Mouse (Mus musculus) heart, embryonic 16.5 days (tissue): ENCODE data around the gene Map2k3. TPM values are rescaled to one million over a fixed set of nuclear protein-coding genes. Genes with fewer than 3 reads are reported as not detected.
A peak's percentile ranks its signal among the peaks of the same experiment; 100 is the strongest.

ENCODE experiments used
- ATAC-seq: fragments of 200-750 bp; cut with Nextera tagmentation; replicated peaks from 2 replicates; pipeline ENCODE4 v1.8.0; 2017; ENCODE audit warnings: moderate number of reproducible peaks; ENCODE audit not compliant: insufficient read depth, low FRiP score; ENCODE audit errors: extremely low read depth
- H3K27ac ChIP-seq: fragments of 300-500 bp; sonication (generic); 2 replicates; pipeline ENCODE4 v1.5.1; 2014; ENCODE audit warnings: mild to moderate bottlenecking, low read length, control low read depth, moderate library complexity
- H3K27me3 ChIP-seq: fragments of 300-500 bp; sonication (generic); 2 replicates; pipeline ENCODE4 v1.6.1; 2014; ENCODE audit warnings: low read length, mixed read lengths; ENCODE audit not compliant: control insufficient read depth, insufficient read depth
- H3K36me3 ChIP-seq: fragments of 300-500 bp; sonication (generic); 2 replicates; pipeline ENCODE4 v1.6.1; 2014; ENCODE audit not compliant: control insufficient read depth, insufficient read depth
- H3K4me1 ChIP-seq: fragments of 300-500 bp; sonication (generic); 2 replicates; pipeline ENCODE4 v1.6.1; 2014; ENCODE audit warnings: low read length, mixed read lengths; ENCODE audit not compliant: control insufficient read depth, insufficient read depth
- H3K4me2 ChIP-seq: fragments of 300-500 bp; sonication (generic); 2 replicates; pipeline ENCODE4 v1.6.1; 2014; ENCODE audit warnings: low read depth, mild to moderate bottlenecking, control low read depth, low read length
- H3K4me3 ChIP-seq: fragments of 300-500 bp; sonication (generic); 2 replicates; pipeline ENCODE4 v1.5.1; 2014; ENCODE audit warnings: mild to moderate bottlenecking, control low read depth, low read length
- H3K9ac ChIP-seq: fragments of 300-500 bp; sonication (generic); 2 replicates; pipeline ENCODE4 v1.6.1; 2014; ENCODE audit warnings: low read length, control low read depth
- H3K9me3 ChIP-seq: fragments of 300-500 bp; sonication (generic); replicated peaks from 2 replicates; pipeline ENCODE4 v1.6.1; 2016; ENCODE audit warnings: low read length; ENCODE audit not compliant: control insufficient read depth
- WGBS: fragments of 180-500 bp; shearing (Covaris S2); extraction: QIAGEN DNeasy Blood & Tissue Kit; methylation state at CpG from one replicate; pipeline ENCODE4 v1.1.7; 2014; 5-methylcytosine and 5-hydroxymethylcytosine counted together
- polyA plus RNA-seq: library from polyadenylated mRNA; unstranded; fragments of >200 nt; fragmentation: Nextera tagmentation; extraction: Ambion mirVana; gene quantifications from 2 replicates; pipeline ENCODE4 v1.2.1, GENCODE M21; 2015

Gene Map2k3
- polyA plus RNA-seq, 1 experiment from 2014 or later = 67.7 TPM

DNA sequence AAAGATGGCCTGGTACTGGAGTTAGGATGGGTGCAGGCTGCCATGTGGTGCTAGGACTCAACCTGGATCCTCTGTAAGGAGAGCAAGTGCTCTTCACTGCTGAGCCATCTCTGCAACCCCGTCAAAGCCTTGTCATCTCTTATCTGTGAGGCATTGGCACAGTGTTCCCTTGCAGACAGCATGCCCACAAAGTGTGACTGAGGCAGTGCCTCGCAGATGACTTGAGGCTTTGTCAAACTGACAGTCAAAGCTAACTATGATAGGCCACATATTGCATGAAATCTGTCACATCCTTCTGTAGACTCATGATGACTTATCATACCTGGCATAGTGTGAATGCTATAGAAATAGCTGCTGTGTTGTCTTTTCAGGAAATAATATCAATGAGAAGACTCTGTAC, 11.8 kb upstream of the Map2k3 start:
- Histone ChIP-seq H3K27me3 (no peaks in the 10 kb centered on the region), H3K27ac (no peak overlapping the region), H3K9me3 (no peaks in the 10 kb centered on the region), H3K4me3 (no peak overlapping the region), H3K4me1 (peaks cover 3% of the 10 kb centered on the region; the same call in 1 of the 2 replicates), H3K36me3 (no peaks in the 10 kb centered on the region), H3K4me2 (no peak overlapping the region), H3K9ac (no peak overlapping the region)
- WGBS = 64% methylated on average over 2 of the region's 2 CpGs
- ATAC-seq = no peak

DNA sequence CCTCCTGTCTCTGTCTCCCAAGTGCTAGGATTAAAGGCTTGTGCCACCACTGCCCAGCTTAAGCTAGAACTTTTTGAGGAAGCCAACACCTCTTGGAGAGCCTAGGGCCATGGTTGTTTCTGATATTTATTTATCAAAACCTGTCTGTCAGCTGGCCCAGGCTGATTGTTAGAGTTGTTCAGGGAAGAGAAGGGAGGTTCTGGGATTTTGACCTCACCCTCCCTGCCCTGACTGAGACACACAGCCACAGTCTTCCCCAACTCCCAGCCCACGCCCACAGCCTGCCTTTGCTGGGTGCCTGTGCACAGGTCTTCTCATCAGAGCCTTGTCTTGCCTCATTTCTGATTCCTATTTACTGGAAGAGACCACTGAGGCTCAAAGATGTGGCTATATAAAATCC, 9.6 kb upstream of the Map2k3 start:
- H3K9me3 ChIP-seq = no peaks in the 10 kb centered on the region
- H3K9ac ChIP-seq = no peak overlapping the region
- H3K36me3 ChIP-seq = no peaks in the 10 kb centered on the region
- no peak for ATAC-seq
- no peak overlapping the region for H3K4me2 ChIP-seq
- 84% methylated on average over 1 of the region's 1 CpGs for WGBS
- H3K27me3 ChIP-seq = no peaks in the 10 kb centered on the region
- H3K4me3 ChIP-seq = no peak overlapping the region
- H3K27ac ChIP-seq = no peak overlapping the region
- 0 out of 2 replicates have a peak, but pooled peaks cover 2% of the 10 kb centered on the region for H3K4me1 ChIP-seq

DNA sequence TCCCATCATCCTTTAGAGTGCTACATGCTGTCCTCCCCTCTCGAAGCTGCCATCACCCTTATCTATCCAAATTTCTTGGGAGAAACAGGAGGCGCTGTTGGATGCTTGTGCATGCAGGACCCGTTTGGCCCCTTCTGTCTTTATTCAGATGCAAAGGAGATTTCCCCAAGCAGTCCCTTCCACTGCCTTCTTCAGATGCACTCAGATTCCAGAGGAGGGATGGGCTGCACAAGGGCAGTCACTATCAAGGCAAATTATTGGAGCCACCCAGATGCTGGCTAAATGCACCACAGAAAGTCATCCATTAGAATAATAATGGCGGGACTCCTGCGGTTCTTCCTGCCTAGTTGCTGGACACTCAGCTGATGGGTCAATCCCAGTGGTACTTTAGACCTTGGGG, 8.9 kb upstream of the Map2k3 start:
- H3K27ac ChIP-seq = no peak overlapping the region
- H3K4me2 ChIP-seq = no peak overlapping the region
- ATAC-seq = no peak
- H3K27me3 ChIP-seq = no peaks in the 10 kb centered on the region
- H3K36me3 ChIP-seq = no peaks in the 10 kb centered on the region
- H3K9me3 ChIP-seq = no peaks in the 10 kb centered on the region
- H3K9ac ChIP-seq = no peak overlapping the region
- peaks cover 7% of the 10 kb centered on the region for H3K4me1 ChIP-seq
- WGBS = 75% methylated on average over 5 of the region's 5 CpGs
- H3K4me3 ChIP-seq = no peak overlapping the region

DNA sequence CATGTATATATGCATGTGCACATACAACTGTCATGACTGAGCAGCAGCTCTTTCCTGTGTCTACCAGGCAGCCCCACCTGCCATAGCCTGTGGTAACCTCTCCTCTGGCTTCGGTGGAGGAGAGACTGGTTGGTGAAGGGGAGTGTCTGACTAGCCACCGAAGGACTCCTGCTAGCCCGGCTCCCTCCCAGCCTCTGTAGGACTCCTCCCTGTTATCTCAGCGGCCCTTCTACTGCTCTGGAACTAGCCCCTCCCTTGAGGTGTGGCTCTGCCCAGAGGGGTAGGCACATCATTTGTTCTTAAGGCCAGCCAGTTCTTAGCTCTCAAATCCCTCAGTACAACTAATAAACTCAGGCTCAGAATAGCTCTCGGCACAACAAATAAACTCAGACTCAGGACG, 7.3 kb upstream of the Map2k3 start:
- ATAC-seq = no peak

DNA sequence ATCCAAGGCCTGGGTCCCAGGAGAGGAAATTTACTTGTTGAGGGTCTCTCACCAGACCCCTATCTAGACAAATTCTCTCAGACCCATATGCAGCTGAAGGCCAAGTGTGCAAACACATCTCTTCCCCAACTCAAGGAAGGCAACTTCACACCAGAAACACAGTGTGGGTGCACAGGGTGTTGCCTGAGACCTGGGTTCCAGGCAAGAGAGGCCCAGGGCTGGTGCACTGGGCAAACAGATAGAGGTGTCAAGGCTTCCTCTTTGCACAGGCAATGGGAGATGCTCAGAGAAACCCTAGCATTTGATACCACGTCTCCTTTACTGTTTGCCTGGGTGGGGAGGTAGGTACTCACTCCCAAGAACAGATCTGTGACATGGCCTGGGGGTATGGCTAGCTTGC, 6.9 kb upstream of the Map2k3 start:
- Histone ChIP-seq H3K4me3 (no peak overlapping the region), H3K4me2 (no peak overlapping the region), H3K9me3 (no peaks in the 10 kb centered on the region), H3K36me3 (no peaks in the 10 kb centered on the region), H3K9ac (no peak overlapping the region), H3K27me3 (no peaks in the 10 kb centered on the region), H3K4me1 (peaks cover 7% of the 10 kb centered on the region), H3K27ac (no peak overlapping the region)
- WGBS = 80% methylated on average over 1 of the region's 1 CpGs
- ATAC-seq = no peak

More for the DNA sequence above, 7.3 kb upstream of the Map2k3 start:
- H3K4me3 ChIP-seq = no peak overlapping the region
- no peak overlapping the region for H3K9ac ChIP-seq
- H3K9me3 ChIP-seq = no peaks in the 10 kb centered on the region
- 39% methylated on average over 6 of the region's 6 CpGs for WGBS
- no peaks in the 10 kb centered on the region for H3K27me3 ChIP-seq
- H3K27ac ChIP-seq = no peak overlapping the region
- H3K36me3 ChIP-seq = no peaks in the 10 kb centered on the region
- H3K4me1 ChIP-seq = peaks cover 7% of the 10 kb centered on the region
- no peak overlapping the region for H3K4me2 ChIP-seq

DNA sequence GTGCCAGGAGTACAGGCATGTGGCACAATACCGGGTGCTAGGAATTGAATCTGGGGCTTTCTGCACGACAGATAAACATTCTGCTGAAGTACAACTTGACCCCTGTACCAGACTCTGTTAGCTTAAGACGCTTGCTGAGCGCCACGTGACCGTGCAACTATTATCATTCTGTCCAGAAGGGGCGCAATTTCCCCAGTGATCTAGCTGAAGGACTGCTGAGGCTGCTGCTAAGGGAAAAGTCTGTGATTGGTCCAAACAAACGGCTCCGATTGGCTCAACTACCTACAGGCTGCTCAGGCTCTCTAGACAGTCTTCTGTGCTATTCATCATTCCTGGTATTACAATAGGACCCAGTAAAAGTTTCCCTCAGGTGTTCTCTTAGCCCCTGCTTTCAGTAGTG, 4.6 kb upstream of the Map2k3 start:
- no peaks in the 10 kb centered on the region for H3K9me3 ChIP-seq
- H3K9ac ChIP-seq = no peak overlapping the region
- H3K4me3 ChIP-seq = peak overlapping the region; percentile 23

DNA sequence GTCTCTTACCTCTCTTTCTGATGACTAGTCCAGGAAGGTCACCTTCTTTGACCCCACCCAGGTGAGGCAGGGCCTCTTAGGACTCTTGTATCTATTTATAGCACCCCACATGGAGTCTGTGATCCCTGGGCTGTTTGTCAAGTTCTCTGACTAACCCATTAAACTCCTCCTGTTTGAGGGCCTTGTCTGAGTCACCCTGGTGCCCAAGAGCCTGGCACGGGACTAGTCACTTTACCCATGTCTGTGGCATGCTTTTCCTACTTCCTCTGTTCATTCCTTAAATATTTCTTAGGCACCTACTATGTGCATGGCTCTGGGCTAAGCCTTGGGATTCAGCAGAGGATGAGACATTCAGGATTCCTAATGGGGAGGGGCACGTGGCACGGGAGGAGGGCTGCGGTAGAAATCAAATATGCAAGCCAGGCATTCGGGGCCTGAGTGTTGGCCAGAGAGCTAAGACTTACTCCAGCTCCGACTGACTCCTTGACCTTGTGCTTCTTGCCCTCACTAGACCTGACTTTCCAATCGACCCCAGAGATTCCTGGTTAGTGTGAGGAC, 1.0 kb upstream of the Map2k3 start:
- Histone ChIP-seq H3K9ac (peak overlapping the region; percentile 72), H3K4me3 (peak overlapping the region; percentile 94), H3K27me3 (no peaks in the 10 kb centered on the region), H3K9me3 (no peaks in the 10 kb centered on the region), H3K36me3 (no peaks in the 10 kb centered on the region), H3K4me1 (peaks cover 41% of the 10 kb centered on the region), H3K4me2 (peak overlapping the region; percentile 77), H3K27ac (peak overlapping the region; percentile 9; the same call in 1 of the 2 replicates)
- 10% methylated on average over 7 of the region's 7 CpGs for WGBS
- ATAC-seq = no peak

More for the DNA sequence above, 4.6 kb upstream of the Map2k3 start:
- WGBS = under 1% methylated on average over 9 of the region's 9 CpGs
- peak; percentile 55 for ATAC-seq
- Histone ChIP-seq H3K27me3 (no peaks in the 10 kb centered on the region), H3K4me1 (peaks cover 18% of the 10 kb centered on the region), H3K36me3 (no peaks in the 10 kb centered on the region), H3K27ac (no peak overlapping the region), H3K4me2 (peak overlapping the region; percentile 52)

DNA sequence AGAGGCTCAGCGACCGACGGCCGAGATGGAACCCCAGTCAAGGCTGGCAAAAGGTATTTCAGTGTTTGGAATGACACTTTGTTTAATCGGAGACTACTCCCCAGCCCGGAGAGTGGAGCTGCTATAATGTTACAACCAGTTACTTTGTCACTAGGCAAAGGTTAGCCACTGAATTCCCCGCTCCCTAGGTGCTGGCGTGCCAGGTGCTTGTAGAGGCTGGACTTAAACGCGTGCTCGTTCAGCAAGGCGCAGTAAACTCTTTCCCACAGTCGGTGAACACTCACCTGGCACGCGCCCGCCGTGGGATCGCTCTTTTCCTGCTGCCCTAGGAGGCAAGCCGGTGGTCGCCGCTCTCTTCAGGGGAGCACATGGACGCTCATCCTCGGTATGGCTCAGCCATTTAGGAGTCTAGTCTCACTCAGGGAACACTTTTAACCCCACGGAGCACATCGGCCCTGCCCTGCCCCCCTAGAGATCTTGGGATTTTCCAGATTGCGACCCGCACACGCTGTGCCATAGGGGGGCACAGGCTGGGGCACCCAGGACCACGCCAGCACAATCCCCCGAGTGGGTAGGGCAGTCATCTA, 458 bp upstream of the Map2k3 start:
- H3K4me2 ChIP-seq = peak overlapping the region; percentile 77
- no peaks in the 10 kb centered on the region for H3K9me3 ChIP-seq
- ATAC-seq = peak; percentile 16
- peak overlapping the region; percentile 72 for H3K9ac ChIP-seq
- peak overlapping the region; percentile 36; the same call in 1 of the 2 replicates for H3K27ac ChIP-seq
- 2% methylated on average over 30 of the region's 30 CpGs for WGBS
- H3K36me3 ChIP-seq = no peaks in the 10 kb centered on the region
- H3K27me3 ChIP-seq = no peaks in the 10 kb centered on the region
- peak overlapping the region; percentile 94 for H3K4me3 ChIP-seq
- peaks cover 41% of the 10 kb centered on the region for H3K4me1 ChIP-seq

DNA sequence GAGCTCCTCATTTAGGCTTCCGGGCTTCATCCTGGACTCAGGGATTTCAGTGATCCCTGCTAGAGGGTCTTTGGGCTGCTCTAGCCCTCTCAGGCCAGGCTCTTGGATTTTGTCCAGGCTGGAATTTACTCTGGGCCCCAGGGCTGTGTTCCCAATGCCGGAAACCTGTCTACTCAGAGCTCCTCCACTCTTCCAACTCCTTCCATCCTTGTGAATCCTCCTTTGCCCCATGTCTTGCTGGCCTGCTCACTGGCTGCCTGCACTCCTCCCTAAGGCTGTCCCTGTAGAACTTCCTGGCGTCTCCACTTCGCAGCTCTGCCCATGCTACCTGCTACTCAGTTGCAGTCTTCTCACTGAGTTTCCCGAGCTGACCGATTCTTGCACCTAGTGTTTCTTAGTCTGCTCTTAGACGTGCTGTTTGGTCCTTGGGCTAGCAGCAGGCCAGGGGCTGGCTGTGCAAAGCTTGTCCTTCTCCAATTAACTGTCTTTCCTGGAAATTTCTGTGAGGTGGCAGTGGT, 729 bp downstream of the Map2k3 start:
- Histone ChIP-seq H3K4me2 (peak overlapping the region; percentile 74), H3K27me3 (no peaks in the 10 kb centered on the region), H3K4me3 (peak overlapping the region; percentile 94), H3K27ac (peak overlapping the region; percentile 89), H3K4me1 (peaks cover 37% of the 10 kb centered on the region), H3K9me3 (no peaks in the 10 kb centered on the region), H3K36me3 (no peaks in the 10 kb centered on the region), H3K9ac (peak overlapping the region; percentile 94)
- ATAC-seq = no peak
- WGBS = 3% methylated on average over 7 of the region's 7 CpGs
